Mouse (Mus musculus) adrenal gland, adult 10 weeks (tissue): ENCODE results near the gene Cdk19. TPM values are rescaled to one million over a fixed set of nuclear protein-coding genes. Genes with fewer than 3 reads are reported as not detected.

Experiments
- polyA plus RNA-seq: library from polyadenylated mRNA; stranded (reverse); fragments of 350-450 nt; fragmentation: Illumina TruSeq; extraction: RNeasy Lipid Tissue Mini Kit (QIAGEN cat#74804); gene quantifications from one replicate; pipeline ENCODE4 v1.2.3, GENCODE M21; 2014; ENCODE audit warnings: low read depth, low replicate concordance

The Cdk19 gene
- 29.6 TPM for polyA plus RNA-seq

GRCm38 (mm10) chr10:40339351-40339964, at the start of gene Cdk19:
Cdk19 (plus strand) TSS chr10:40339564.

DNA sequence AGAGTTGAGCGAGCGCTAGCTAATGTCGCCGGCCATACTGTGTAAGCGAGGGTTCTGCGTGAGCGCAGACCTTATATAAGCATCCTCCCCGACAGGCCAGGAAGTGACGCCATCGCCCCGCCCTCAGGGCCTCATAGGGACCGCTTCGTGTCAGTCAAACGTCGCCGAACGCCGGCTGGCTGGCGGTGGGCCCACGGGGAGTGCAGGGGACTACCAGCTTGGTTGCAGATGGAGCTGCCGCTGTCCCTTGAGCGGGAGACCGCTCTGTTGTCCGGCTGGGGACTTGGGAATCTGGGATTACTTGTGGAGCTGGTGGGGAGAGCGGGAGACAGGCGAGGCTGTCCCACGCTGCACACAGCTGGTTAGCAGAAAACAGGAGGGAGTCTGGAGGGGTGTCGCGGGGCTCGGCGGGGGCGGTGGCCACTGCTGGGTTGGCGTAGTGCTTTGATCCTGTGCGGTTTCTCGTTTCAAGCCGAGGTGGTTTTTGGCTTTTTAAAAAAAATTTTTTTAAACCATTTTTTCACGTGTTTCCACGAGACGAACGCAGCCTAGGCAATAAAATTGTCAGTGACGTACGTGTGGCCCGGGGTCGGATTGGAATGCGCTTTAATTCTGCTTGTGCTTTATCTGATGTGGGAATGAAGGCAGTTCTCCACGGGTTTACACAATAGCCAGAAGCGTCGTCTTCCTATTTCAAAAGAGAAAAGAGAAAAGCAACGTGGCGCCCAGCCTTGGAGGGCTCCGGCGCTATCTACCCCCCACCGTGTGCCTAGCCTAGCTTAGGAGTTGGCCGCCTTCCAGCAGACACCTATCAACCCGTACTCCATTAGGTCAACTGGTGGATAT, 37.0 kb upstream of the Cdk19 start, which contains the start of gene Amd1:
Gene Amd1 (minus strand): TSS at position 47 of the 846 bp plus-strand sequence.

Other genes starting within 250 kb of the Cdk19 start
- gene Slc16a10, start 197.3 kb upstream of the Cdk19 start, polyA plus RNA-seq: 20.1 TPM
- gene Rpf2, start 92.5 kb upstream of the Cdk19 start, polyA plus RNA-seq: 146 TPM
- gene Gtf3c6, start 81.5 kb upstream of the Cdk19 start, polyA plus RNA-seq: 158 TPM
- gene Amd1, start 37.4 kb upstream of the Cdk19 start, polyA plus RNA-seq: 257 TPM
- gene Slc22a16, start 230.8 kb downstream of the Cdk19 start, polyA plus RNA-seq: not detected